ENCODE assay signal across 8 mouse cellular contexts in the genomic region with DNA sequence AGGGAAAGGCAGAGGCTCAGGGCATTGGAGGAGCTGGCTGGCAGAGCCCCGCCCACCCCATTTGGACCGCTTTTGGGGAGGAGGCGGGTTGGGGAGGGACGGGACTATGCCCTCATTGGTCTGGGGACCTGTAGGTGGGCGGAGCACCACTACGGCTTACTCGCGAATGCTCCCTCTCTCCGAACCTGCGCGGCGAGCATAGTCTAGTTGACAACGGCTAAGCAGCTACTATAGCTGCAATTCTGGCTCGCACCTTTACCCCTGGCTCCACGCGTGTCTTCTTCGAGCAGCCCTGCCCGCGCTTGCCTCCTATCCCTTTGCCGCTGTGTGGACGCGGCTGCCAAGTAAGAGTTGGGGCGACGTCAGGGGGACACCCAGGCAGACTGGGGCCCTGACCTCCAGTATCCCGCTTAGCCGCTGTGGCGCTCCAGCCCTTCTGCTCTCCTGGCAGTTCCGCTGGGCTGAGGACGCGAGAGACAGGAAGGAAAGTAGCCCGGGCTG. TPM values are rescaled to one million over a fixed set of nuclear protein-coding genes. Genes with fewer than 3 reads are reported as not detected.
DNase-seq lines count a peak whose midpoint lies in the region; ATAC-seq lines count a peak whose summit lies in the region.

No protein-coding gene starts in this region.

- peak; percentile 93 for DNase-seq in Muller cell, postnatal 12 days (ENCODE audit: inconsistent ontology term)
- peak; percentile 73 to 86 for DNase-seq in cerebellum, postnatal 10 days
- peak; percentile 63 to 75 for DNase-seq in frontal cortex, postnatal 36 days (ENCODE audit: low spot score in 2 of 2)
- DNase-seq in hindbrain, embryonic 14.5 days (ENCODE audit: low spot score), result peak; percentile 41
- DNase-seq in layer of hippocampus, postnatal 25 days (ENCODE audit: extremely low spot score in 1 of 2, low spot score in 1 of 2), result peak; percentile 19 to 40
- DNase-seq in lung, postnatal 14 days, result peak; percentile 84
- peak; percentile 78 for DNase-seq in retina, embryonic 14.5 days (ENCODE audit: low spot score)
- peak; percentile 60 to 74 for DNase-seq in thymus, postnatal 36 days

- H3K4me2 ChIP-seq in hindbrain, embryonic 14.5 days (replicated peaks), result peak overlapping the region; percentile 60

- H3K27me3 ChIP-seq in hindbrain, embryonic 14.5 days (ENCODE audit: control insufficient read depth, insufficient read depth, low read length), result peaks cover 45% of the 10 kb centered on the region

- H3K27ac ChIP-seq in hindbrain, embryonic 14.5 days, result no peak overlapping the region

- ATAC-seq in hindbrain, embryonic 14.5 days (ENCODE audit: low FRiP score), result peak; percentile 95

- no peaks in the 10 kb centered on the region for H3K9me3 ChIP-seq in hindbrain, embryonic 14.5 days (ENCODE audit: control insufficient read depth, low read length)

- peak overlapping the region; percentile 35 for H3K4me3 ChIP-seq in hindbrain, embryonic 14.5 days (replicated peaks; ENCODE audit: low read length)

- WGBS in hindbrain, embryonic 14.5 days, result 14% methylated on average over 31 of the region's 31 CpGs

- no peaks in the 10 kb centered on the region for H3K4me1 ChIP-seq in hindbrain, embryonic 14.5 days (replicated peaks; ENCODE audit: control insufficient read depth, insufficient read depth, low read length)

- H3K9ac ChIP-seq in hindbrain, embryonic 14.5 days, result 0 out of 2 replicates have a peak overlapping the region, but pooled peaks have one; percentile 31

- H3K36me3 ChIP-seq in hindbrain, embryonic 14.5 days (replicated peaks; ENCODE audit: control insufficient read depth, insufficient read depth), result no peaks in the 10 kb centered on the region

RNA-seq across cellular contexts. Expression of a gene that starts 39.5 kb away (rescaled TPM):
- polyA plus RNA-seq in hindbrain, embryonic 14.5 days (2014; fragmentation: Nextera tagmentation; extraction: Ambion mirVana), result 3.8 and 5.5 TPM in 2 replicates
- 1 to 10 TPM; 5.5 to 8.5 TPM for total RNA-seq in layer of hippocampus, postnatal 25 days (2021)

Comparison
In these comparisons a context has a peak if more than half of its experiments do, and no peak if none do; other contexts are left out.
1. DNase-seq: peak in every context shown above with its lines; median percentile 93 in Muller cell, postnatal 12 days; 84 in lung, postnatal 14 days; 80 in cerebellum, postnatal 10 days; 78 in retina, embryonic 14.5 days; 69 in frontal cortex, postnatal 36 days; 67 in thymus, postnatal 36 days; 41 in hindbrain, embryonic 14.5 days; 30 in layer of hippocampus, postnatal 25 days.